Mouse (Mus musculus) embryonic facial prominence, embryonic 10.5 days (tissue): ENCODE results near the gene Zfp777. TPM values are rescaled to one million over a fixed set of nuclear protein-coding genes. Genes with fewer than 3 reads are reported as not detected.

ENCODE experiments used
- DNase-seq: peaks from one replicate; pipeline ENCODE4 v3.0.0-alpha.2; 2017; ENCODE audit warnings: low spot score
- H3K27ac ChIP-seq: fragments of 300-500 bp; sonication (generic); replicated peaks from 2 replicates; pipeline ENCODE4 v1.5.1; 2016; ENCODE audit warnings: mild to moderate bottlenecking
- H3K27me3 ChIP-seq: fragments of 300-500 bp; sonication (generic); replicated peaks from 2 replicates; pipeline ENCODE4 v1.6.1; 2016; ENCODE audit warnings: low read depth, mild to moderate bottlenecking; ENCODE audit not compliant: poor library complexity, severe bottlenecking
- H3K36me3 ChIP-seq: fragments of 300-500 bp; sonication (generic); replicated peaks from 2 replicates; pipeline ENCODE4 v1.6.1; 2016; ENCODE audit warnings: mild to moderate bottlenecking, moderate library complexity
- H3K4me1 ChIP-seq: fragments of 300-500 bp; sonication (generic); 2 replicates; pipeline ENCODE4 v1.6.1; 2016
- H3K4me3 ChIP-seq: fragments of 300-500 bp; sonication (generic); 2 replicates; pipeline ENCODE4 v1.5.1; 2016; ENCODE audit warnings: mild to moderate bottlenecking, moderate library complexity
- H3K9me3 ChIP-seq: fragments of 300-500 bp; sonication (generic); 2 replicates; pipeline ENCODE4 v1.6.1; 2016; ENCODE audit warnings: mild to moderate bottlenecking
- WGBS: fragments of 180-500 bp; shearing (Covaris S2); methylation state at CpG from one replicate; pipeline ENCODE4 v1.1.7; 2016; 5-methylcytosine and 5-hydroxymethylcytosine counted together
- polyA plus RNA-seq: library from polyadenylated mRNA; unstranded; fragments of >200 nt; fragmentation: Nextera tagmentation; extraction: Ambion mirVana; gene quantifications from 2 replicates; pipeline ENCODE4 v1.2.1, GENCODE M21; 2016

Gene Zfp777
- polyA plus RNA-seq, 1 experiment from 2014 or later, result 12.4 TPM

DNA sequence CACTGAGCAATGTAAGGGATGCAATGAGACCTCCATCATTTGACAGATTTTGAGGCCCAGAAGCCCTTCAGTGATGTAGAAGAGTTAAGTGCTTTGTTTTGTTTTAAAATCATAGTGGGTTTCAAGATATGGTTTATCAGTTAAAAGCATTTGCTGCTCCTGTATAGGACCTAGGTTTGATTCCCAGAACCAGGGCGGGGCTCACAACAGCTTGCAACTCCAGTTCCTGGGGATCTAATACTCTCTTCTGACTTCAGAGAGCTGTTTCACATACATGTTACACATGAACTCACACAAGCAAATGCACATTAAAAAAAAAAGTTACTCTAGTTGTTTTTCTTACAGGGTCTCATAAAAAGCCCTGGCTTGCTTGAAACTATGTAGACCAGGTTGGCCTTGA, 12.2 kb upstream of the Zfp777 start:
- Histone ChIP-seq H3K27me3 (no peaks in the 10 kb centered on the region), H3K4me1 (no peaks in the 10 kb centered on the region), H3K4me3 (no peak overlapping the region), H3K36me3 (peaks cover 52% of the 10 kb centered on the region), H3K27ac (no peak overlapping the region), H3K9me3 (no peaks in the 10 kb centered on the region)
- 93% methylated on average over 1 of the region's 1 CpGs for WGBS
- no peak for DNase-seq

DNA sequence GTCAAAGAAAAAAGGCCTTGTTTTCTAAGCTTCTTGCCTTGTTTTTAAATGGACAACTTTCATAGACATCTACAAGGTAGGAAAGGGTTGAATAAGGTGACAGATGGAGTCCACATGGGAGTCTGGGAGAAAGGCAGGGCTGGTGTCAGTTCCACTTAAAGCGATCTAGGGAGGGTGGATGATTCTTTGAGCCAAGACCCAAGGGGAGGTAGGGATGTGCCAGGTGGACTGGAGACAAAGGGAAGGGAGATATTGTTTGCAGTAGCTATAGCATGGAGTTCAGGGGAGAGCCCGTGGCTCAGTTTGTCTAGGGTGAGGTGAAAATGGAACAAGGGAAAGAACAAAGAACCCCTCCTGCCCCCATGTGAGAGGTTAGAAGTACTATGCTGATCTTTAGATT, 11.7 kb upstream of the Zfp777 start:
- no peak for DNase-seq
- Histone ChIP-seq H3K27ac (no peak overlapping the region), H3K4me1 (no peaks in the 10 kb centered on the region), H3K27me3 (no peaks in the 10 kb centered on the region), H3K4me3 (no peak overlapping the region), H3K36me3 (peaks cover 48% of the 10 kb centered on the region), H3K9me3 (no peaks in the 10 kb centered on the region)
- 82% methylated on average over 2 of the region's 2 CpGs for WGBS

DNA sequence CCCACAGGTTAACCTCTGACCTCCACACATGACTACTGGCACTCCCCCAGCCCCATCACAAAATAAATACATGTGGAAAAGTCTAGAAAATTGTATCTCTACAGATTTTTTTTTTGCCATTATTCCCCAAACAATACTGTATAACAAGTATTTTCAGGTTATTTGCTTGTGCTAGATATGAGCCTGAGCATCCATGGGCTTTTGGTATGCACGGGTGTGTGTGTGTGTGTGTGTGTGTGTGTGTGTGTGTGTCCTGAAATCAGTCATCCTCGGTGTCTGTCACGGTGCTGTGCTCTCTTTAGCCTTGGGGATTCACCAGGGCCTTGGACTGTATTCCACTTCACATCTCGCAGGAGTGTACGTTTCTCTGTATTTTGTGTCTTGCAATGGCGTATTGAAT, 3.4 kb upstream of the Zfp777 start:
- Histone ChIP-seq H3K4me1 (peaks cover 18% of the 10 kb centered on the region), H3K36me3 (0 out of 2 replicates have a peak, but pooled peaks cover 3% of the 10 kb centered on the region), H3K4me3 (no peak overlapping the region), H3K9me3 (no peaks in the 10 kb centered on the region), H3K27me3 (no peaks in the 10 kb centered on the region), H3K27ac (no peak overlapping the region)
- 81% methylated on average over 6 of the region's 6 CpGs for WGBS
- DNase-seq, result no peak

DNA sequence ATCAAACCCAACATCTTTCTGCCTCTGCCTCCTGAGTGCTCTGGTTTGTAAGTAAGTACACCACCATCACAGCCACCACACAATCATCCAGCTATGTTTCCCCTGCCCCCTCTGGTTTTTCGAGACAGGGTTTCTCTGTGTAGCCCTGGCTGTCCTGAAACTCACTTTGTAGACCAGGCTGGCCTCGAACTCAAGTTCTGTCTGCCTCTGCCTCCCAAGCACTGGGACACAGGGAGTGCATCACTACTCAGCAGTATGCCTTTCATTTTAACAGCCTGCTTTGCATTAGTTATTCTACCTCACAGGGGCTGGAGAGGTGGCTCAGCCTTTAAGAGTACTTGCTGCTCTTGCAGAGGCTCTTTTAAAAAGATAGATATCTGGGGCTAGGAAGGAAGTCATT, 3.0 kb upstream of the Zfp777 start:
- 83% methylated on average over 2 of the region's 2 CpGs for WGBS
- Histone ChIP-seq H3K36me3 (0 out of 2 replicates have a peak, but pooled peaks cover 3% of the 10 kb centered on the region), H3K27ac (no peak overlapping the region), H3K4me1 (peaks cover 21% of the 10 kb centered on the region), H3K9me3 (no peaks in the 10 kb centered on the region), H3K4me3 (no peak overlapping the region), H3K27me3 (no peaks in the 10 kb centered on the region)
- no peak for DNase-seq

DNA sequence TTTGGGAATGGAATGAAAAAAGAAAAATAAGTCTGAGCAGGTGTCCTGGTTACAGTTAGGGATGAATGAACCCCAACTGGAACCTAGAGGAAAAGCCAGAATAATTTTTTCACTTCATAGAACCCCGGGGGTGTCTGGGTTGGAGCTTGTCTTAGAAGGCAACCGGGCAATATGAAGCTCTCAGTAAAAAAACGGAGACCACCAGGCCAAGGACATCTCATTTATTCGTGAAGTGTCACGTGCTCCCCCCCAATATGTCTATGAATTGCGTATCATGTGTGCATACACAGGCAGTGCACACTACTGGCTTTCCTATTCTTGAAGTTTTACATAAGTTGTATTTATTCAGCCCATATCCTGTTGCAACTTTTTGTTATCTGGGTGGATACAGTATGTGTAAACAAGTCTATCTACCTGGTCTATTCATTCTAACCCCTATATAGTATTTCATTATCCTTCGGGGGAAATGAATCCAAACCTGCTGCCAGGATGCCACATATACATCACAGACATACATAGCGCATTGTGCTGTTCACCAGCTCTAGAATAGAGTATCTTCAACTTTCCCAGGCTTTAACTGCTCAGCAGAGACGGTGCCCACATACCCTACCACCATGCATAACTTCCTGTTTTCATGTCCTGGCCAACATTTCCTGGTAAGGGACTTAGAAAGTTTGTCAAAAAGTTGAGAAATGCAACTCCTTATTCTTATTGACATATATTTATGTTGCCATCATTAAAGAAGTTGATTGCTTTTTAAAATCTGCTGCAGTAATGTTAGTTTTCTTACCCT, 758 bp upstream of the Zfp777 start:
- Histone ChIP-seq H3K27me3 (no peaks in the 10 kb centered on the region), H3K9me3 (no peaks in the 10 kb centered on the region), H3K27ac (peak overlapping the region; percentile 94), H3K4me3 (peak overlapping the region; percentile 86), H3K4me1 (peaks cover 22% of the 10 kb centered on the region), H3K36me3 (peaks cover 9% of the 10 kb centered on the region)
- 62% methylated on average over 9 of the region's 9 CpGs for WGBS
- DNase-seq, result no peak

DNA sequence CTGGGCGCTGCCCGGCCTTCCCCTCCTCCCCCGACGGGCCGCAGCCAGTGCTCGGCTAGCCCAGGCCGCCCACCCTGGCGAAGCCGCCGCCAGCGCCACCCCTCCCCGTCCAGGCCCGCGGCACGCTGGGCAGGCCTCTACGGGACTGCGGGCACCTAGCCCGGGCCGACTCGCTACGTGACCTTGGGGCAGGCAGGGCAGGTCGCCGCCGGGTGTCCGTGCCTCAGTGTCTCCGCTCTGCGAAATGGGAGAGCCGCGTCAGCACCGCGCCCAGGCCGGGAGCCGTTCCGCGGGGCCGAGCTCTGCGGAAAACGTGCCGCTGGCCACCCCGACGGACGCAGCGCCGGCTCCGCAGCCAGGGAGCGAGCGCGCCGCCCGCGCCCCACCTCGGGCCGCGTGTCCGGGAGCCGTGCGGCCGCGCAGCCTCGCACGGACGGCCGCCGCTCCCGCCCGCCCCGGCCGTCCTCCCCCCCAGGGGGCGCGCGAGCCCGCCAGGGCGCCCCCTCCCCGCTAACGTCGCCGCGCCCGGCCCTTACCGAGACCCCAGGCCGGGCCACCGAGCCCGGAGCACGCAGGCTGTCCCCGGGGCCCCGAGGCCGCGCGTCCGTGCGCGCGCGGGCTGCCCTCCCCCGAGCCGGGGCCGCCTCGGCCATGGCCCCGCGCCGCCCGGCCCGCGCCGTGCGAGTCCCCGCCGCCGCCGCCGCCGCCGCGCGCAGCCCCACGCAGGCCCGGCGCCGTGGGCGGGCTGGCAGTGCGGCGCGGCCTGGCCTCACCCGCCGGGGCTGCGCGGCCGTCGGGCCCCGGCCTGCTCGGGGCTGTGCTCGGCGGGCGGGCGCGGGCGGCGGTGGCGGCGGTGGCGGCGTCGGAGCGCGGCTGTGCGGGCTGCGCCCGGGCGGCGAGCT, 1.0 kb downstream of the Zfp777 start:
- no peaks in the 10 kb centered on the region for H3K9me3 ChIP-seq
- peak; percentile 69 for DNase-seq
- peak overlapping the region; percentile 94 for H3K27ac ChIP-seq
- peaks cover 27% of the 10 kb centered on the region for H3K36me3 ChIP-seq
- 11% methylated on average over 148 of the region's 150 CpGs for whole genome bisulfite sequencing
- H3K27me3 ChIP-seq, result no peaks in the 10 kb centered on the region
- peaks cover 22% of the 10 kb centered on the region for H3K4me1 ChIP-seq
- H3K4me3 ChIP-seq, result peak overlapping the region; percentile 86

DNA sequence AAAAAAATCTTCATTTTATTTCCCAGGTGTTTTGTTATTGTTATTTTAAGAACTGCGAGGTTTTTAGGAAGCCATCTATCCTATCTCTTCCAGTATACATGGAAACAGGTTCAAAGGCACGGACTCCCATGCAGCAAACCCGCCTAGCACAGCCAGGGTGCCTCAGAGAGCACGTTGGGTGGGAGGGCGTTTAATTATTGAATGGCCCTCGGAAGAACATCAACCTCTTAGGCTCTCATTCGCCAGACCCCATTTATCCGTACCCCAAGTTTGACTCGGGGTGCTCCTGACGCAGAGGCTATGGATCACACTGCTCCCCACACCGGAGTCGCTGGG, 1.6 kb downstream of the Zfp777 start:
- Histone ChIP-seq H3K27ac (peak overlapping the region; percentile 94), H3K4me3 (peak overlapping the region; percentile 86), H3K27me3 (no peaks in the 10 kb centered on the region), H3K36me3 (peaks cover 33% of the 10 kb centered on the region), H3K4me1 (peaks cover 22% of the 10 kb centered on the region), H3K9me3 (no peaks in the 10 kb centered on the region)
- WGBS, result 9% methylated on average over 12 of the region's 12 CpGs
- no peak for DNase-seq

DNA sequence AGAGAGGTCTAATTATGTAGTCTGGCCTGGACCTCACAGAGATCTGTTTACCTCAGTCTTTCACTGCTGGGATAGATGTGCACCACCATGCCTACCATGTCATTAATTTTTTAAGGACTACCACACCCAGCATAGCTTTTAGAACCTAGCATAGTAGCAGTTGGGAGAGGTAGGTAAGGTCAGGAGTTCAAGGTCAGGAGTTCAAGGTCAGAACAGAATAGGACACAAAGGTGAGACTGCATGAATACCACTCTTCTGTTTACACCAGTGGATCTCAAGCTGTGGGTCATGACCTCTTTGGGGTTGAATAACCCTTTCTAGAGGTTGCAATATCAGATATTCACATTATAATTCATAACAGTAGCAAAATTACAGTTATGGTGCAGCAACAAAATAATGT, 16.1 kb downstream of the Zfp777 start:
- Histone ChIP-seq H3K4me1 (no peaks in the 10 kb centered on the region), H3K27me3 (no peaks in the 10 kb centered on the region), H3K27ac (no peak overlapping the region), H3K9me3 (no peaks in the 10 kb centered on the region), H3K36me3 (peaks cover 99% of the 10 kb centered on the region), H3K4me3 (no peak overlapping the region)
- no peak for DNase-seq

DNA sequence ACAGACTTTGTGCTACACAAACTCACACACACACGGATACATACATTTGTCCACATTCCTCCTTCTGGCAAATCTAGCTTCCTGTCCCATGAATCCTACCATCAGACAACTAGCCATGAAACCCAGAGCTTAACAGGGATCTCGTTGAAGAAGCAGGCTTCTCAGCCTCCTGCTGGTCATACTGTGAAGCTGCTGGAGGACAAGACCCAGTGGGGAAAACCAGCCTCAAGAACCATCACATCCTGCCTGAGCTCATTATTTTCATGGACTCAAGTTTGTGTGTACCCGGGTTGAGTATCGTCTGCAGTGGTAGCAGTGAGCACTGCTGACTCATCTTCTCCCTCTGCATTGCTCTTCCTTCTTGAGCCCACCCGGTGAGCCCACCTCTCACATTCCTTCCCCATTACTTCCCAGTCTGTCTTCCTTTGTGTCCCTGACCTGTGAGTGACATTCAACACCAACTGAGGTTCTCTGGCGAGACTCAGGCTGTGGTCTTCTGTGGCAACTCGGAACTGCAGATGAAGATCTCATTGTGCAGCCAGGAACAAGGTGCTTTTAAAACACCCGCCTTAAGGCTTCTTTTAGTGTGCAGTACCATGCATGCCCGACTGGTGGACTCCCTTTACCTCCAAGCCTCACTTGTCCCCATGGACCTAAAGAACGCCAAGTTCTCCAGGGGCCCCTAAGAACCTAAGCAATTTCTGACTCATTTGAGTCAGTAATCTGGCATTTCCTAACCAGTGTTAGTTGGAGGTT, 22.6 kb downstream of the Zfp777 start:
- peaks cover 11% of the 10 kb centered on the region; the same call in 1 of the 2 replicates for H3K27me3 ChIP-seq
- peaks cover 98% of the 10 kb centered on the region for H3K36me3 ChIP-seq
- no peak overlapping the region for H3K27ac ChIP-seq
- no peak for DNase-seq
- 80% methylated on average over 10 of the region's 10 CpGs for WGBS
- H3K9me3 ChIP-seq, result peaks cover 23% of the 10 kb centered on the region
- no peaks in the 10 kb centered on the region for H3K4me1 ChIP-seq
- H3K4me3 ChIP-seq, result no peak overlapping the region

DNA sequence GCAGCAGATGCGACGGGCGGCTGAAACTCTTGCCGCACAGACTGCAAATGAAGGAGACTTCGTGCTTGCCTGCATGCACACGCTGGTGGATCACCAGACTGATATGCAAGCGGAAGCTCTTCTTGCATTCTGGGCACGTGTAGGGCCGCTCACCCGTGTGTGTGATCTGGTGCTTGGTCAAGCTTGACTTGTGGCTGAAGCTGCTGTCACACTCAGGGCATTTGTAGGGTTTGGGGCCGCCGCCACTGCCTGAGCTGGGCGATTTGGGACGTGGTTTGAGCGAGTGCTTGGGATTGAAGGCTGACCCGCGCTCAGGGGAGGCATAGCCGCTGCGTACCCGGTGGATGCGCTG, 23.7 kb downstream of the Zfp777 start:
- peaks cover 23% of the 10 kb centered on the region for H3K9me3 ChIP-seq
- peaks cover 11% of the 10 kb centered on the region; the same call in 1 of the 2 replicates for H3K27me3 ChIP-seq
- no peak overlapping the region for H3K4me3 ChIP-seq
- 76% methylated on average over 21 of the region's 21 CpGs for WGBS
- peaks cover 87% of the 10 kb centered on the region for H3K36me3 ChIP-seq
- peak; percentile 16 for DNase-seq
- no peak overlapping the region for H3K27ac ChIP-seq
- H3K4me1 ChIP-seq, result 0 out of 2 replicates have a peak, but pooled peaks cover 4% of the 10 kb centered on the region

DNA sequence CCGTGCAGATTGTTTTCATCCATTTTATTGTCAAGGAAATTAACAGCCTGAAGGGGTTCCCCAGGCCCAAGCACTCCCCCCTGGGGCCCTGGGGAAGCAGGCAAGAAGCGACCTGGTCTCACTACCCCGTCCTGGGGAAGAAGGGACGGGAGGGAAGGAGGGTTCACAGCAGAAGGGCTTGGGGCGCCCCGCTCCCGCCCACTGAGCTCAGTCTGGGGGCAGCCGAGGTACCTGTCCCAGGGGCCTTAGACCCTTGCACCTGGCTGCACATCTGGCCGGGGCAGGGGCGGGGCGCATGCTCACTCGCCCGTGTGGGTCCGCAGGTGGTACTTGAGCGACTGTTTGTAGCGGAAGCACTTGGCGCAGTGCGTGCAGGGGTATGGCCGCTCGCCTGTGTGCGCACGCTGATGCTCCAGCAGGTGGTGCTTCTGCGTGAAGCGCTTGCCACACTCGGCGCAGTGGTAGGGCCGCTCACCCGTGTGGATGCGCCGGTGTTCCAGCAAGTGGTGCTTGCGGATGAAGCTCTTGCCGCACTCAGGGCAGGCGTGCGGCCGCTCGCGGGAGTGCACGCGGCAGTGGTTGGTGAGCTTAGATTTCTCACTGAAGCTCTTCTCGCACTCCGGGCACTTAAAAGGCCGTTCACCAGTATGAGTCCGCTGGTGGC, 24.2 kb downstream of the Zfp777 start:
- peak; percentile 22 for DNase-seq
- 0 out of 2 replicates have a peak, but pooled peaks cover 4% of the 10 kb centered on the region for H3K4me1 ChIP-seq
- H3K9me3 ChIP-seq, result peaks cover 23% of the 10 kb centered on the region
- H3K4me3 ChIP-seq, result no peak overlapping the region
- peaks cover 82% of the 10 kb centered on the region for H3K36me3 ChIP-seq
- H3K27ac ChIP-seq, result no peak overlapping the region
- H3K27me3 ChIP-seq, result peaks cover 11% of the 10 kb centered on the region; the same call in 1 of the 2 replicates
- WGBS, result 78% methylated on average over 43 of the region's 43 CpGs

DNA sequence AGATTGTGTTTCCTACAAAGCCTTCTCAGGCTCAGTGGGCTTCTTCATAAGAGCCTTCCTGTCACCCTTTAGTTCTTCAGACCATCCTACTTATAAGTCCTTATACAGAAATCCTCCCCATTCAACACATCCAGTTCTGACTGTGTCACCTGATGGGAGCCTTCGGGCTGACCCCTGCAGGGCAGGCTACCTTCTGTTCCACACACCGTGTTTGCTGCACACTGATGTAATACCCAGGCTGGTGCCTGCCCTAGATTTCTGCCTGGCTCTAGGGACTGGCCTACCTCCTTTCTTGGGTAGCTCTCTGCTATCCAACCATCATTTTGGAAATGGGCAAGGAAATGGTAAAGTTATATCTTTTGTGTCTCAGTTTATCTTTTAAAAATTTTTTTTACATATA, 26.0 kb downstream of the Zfp777 start:
- peaks cover 11% of the 10 kb centered on the region; the same call in 1 of the 2 replicates for H3K27me3 ChIP-seq
- 0 out of 2 replicates have a peak, but pooled peaks cover 4% of the 10 kb centered on the region for H3K4me1 ChIP-seq
- H3K27ac ChIP-seq, result no peak overlapping the region
- H3K9me3 ChIP-seq, result peaks cover 23% of the 10 kb centered on the region
- peaks cover 70% of the 10 kb centered on the region for H3K36me3 ChIP-seq
- H3K4me3 ChIP-seq, result no peak overlapping the region
- WGBS, result 81% methylated on average over 2 of the region's 2 CpGs
- DNase-seq, result no peak
